Mouse (Mus musculus) embryo, embryonic 10 days (tissue): Measurements from ENCODE around the gene Cd48.
"Not testable (repeated sequence)": the region's sequence is repeated elsewhere in the genome, so short reads cannot be mapped to it uniquely, and the experiment has no call there.

Experiments used
- DNase-seq: peaks from one replicate; pipeline ENCODE4 v3.0.0-alpha.2; 2015; ENCODE audit warnings: low spot score

Gene Cd48

DNA sequence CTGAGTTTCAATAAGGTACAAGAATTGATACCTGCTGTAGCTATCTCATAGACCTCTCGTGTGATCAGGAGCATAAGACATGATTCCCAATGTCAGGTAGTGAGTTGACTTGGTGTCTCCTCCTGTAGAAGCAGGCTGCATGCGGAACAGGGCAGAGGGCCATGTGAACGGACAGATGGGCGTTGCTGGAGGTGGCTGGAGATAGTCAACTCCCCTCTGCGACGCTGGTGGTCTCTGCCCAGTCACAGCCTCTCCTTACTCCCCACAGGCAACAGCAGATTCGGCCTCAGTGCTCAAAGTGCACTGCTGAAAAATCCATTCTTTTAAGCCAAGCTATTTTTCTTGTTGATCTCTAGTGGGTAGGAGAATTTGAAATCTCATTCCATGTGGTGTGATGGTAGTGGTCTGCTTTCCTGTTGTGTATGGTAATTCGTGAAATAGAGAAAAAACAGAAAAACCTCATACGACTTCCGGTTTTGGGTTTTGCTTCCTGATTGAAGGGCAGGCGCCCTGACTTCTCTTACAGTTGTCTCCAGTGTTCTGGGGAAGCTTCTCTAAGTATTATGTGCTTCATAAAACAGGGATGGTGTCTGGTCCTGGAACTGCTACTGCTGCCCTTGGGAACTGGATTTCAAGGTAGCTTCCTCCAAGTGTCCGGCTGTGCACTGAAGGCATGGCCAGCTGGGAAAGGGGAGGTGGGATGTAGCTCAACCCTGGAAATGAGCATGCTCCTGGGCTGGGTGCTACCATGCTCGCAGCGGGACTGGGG is at the start of gene Cd48:
TSS of gene Cd48 (plus strand) at position 479 of the 769 bp plus-strand sequence.
- DNase-seq = no peak

DNA sequence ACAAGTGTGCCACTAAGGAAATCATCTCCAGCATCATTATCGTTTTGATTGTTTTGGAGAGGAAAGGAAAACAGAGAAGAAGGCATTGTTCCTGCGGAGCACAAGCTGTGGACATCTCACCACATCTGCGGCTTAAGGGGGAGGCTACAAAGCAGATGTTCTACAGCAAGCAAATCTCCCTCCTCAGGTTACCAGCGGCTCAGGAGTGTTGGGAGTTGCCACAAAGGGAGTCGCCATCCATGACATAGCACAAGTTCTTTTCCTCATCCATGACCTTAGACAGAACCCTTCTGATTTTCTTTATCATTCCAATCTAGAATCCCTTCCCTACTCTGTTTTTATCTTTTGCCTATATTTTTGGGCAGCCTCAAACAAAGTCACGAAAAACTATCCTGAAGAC is 46.1 kb upstream of the Cd48 start:
- DNase-seq = no peak

DNA sequence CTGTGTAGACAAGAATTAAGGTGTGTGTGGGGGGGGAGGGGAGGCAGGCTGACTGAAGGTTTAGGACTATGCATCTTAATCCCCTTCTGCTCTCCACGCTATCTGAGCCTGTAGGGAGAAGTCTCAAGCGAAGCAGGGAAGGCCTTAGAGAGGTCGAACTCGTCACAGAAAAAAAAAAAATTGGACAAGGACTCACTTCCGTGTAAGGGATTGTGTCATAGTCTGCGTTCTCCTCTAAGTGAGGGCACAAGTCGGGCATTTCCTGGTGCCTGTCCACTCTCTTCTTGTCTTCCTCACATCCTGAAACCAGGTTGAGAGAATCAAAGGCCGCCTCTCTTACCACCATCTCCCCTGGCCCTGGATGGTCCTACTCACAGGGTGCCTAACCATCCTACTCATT is 44.7 kb upstream of the Cd48 start:
- no peak for DNase-seq

DNA sequence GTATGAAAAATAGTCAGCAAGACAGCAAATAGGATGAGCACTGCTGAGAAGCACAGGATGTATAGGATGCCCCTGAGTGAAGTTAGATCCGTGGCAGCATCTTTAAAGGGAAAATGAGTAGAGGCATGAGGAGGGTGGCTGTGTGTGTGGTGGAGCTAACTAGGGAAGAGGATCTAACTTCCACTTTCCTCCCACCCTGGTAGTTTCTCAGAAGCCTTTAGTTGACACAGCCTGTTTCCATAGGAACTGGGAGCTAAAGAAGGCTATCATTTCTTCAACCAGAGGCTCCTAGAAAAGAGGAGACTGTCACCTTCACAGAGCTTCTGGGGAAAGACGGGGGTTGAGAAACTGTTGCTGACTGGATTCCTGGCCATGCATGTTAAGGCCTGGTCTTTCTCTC is 43.1 kb upstream of the Cd48 start:
- no peak for DNase-seq

DNA sequence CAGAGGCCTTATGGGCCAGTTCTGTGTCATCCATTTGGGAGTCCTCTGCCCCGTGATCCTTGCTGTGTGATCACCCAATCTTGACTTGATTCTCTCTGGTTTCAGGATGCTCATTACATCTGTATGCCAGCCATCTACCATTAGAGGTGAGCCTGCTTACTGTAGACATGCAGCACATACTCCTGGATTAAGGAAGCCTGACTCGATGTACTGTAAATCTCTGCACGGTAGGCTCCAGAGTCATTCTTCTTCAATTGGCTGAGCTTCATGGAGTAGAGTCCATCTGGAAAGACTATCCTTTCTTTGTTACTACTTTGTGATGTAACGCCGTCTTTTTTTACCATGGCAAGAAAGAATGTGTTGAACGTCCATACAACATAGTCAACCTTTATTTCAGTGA is 41.0 kb upstream of the Cd48 start:
- no peak for DNase-seq

DNA sequence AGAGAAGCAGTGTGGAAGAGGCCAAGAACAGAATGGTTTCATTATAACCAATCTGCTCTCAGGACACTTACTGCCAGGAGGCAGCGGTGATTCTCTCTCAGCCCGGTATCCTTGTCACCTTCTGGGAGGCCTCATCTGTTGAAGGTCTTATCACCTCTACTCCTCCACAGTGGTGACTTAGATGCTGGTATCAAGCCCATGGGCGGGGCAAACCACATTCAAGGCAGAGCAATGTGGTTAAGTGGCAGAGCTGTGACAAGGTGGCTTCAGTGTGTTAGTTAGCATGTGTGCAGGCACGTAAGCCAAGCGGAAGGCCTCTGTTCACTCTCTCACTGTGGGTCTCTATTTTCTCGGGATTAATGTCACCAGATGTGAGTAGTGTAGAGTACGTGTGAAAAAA is 38.2 kb upstream of the Cd48 start:
- no peak for DNase-seq

DNA sequence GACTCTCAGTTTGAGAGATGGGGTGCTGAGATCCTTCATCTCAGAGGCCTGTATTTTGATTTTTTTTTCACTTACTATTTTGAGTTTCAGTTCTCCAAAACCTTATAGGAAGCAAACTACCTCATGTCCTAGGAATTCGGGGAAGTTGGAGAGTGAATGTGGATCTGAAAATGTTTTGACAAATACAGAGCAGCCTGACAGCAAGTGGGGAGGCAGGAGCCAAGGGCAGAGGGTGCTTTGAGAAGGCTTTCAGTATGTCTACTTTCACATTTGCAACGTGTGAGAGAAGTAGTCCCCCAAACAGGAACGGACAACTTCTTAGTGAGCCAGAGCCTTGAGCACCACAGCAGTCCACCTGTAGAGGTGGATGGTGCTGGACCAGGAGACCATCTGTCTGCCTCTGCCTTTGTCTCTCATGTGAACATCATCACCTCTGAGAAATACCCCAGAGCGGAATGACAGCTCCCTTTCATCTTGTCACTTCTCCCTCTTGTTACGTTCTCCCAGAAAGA is 35.3 kb upstream of the Cd48 start:
- DNase-seq = no peak

DNA sequence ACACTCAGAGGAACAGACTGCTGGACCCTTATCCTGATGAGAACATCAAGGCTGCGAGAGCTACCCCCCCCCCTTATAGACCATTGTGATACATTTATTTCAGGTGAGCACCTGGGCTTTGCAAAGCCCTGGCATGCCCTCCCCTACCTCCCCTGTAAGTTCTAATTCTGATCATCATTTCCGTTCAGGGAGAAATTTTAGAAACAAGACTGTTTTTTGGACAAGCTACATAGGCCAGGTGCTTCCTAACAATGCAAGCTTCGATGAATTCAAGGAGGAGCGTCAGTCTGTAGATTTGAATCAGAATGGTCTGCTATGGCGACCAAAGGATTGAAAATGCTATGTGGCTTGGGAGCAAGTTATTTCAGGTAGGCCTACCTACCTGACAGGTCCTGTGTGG is 34.1 kb upstream of the Cd48 start:
- DNase-seq = no peak

DNA sequence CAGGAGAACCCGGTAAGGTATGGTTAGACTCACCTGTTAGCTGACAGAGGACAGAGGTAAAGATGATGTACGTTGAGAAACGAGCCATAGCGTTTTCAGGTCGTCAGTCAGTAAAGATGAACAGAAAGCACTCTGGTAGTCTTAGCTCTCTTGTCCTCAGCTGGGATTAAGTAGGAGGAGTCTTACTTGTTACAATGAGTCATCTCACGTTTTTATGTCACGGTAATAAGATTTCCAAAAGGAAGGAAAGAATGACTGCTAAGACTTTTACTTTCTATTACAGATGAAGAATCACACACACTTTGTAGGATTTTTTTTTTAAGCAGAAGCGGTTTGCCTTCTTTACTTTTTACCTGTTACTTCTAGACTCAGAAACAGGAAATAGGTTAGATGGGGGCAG is 33.0 kb upstream of the Cd48 start:
- no peak for DNase-seq

DNA sequence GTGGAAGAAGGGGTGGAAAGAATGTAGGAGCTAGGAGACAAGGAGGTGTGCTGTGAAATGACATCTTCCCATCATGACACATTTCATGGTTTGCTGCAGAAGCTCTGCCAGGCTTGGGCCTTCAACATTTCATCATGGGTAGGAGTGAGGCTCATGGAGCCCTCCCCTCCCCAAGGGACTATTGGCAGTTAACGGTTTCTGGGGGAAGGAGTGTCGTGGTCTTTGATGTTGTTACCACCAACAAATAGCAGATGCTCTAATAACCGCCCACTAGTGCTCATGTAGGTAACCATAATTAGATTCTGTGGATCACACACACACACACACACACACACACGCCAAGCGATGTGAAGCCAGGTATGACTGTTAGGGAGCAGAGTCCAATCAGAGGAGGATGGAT is 29.1 kb upstream of the Cd48 start, which contains the start of gene Slamf7:
TSS of gene Slamf7 (minus strand) at position 302 of the 400 bp plus-strand sequence.
- DNase-seq = no peak

DNA sequence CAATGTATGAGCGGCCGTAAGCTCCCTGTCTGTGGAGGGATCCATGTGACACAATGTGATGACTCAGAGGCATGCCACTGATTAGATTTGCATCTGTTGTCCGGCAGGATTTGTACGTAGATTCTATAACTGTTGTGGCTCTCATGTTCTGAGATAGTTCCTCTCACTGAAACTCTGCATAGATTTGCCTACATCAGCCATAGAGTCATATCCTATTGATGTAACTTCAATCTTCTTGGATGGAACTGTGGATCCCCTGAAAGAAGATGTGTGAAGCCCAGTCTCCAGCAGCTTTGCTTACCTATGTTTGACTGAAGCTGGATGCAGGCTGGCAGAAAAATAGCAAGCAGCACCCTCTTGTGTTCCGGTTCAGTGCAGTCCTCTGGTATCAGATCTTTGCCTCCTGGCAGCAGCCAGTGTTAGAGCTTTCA is 23.2 kb upstream of the Cd48 start:
- no peak for DNase-seq

DNA sequence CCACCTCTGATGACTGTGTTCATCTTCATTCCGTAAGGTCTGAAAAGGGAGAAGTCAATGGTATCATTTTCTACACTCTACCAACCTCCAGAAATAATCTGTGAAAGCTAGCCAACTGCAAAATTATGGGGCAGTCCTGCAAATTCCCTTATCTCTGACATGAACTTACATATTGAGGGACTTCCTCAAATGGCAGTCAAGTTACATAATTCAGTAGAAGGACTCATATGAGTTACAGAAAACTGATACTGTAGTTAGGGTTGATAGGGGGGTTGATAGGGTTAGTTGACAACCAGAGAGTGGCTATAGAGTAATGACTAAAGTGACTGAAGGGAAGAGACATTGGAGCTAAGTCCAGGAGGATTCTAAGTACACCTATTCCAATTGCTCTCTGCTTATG is 21.4 kb upstream of the Cd48 start:
- no peak for DNase-seq

DNA sequence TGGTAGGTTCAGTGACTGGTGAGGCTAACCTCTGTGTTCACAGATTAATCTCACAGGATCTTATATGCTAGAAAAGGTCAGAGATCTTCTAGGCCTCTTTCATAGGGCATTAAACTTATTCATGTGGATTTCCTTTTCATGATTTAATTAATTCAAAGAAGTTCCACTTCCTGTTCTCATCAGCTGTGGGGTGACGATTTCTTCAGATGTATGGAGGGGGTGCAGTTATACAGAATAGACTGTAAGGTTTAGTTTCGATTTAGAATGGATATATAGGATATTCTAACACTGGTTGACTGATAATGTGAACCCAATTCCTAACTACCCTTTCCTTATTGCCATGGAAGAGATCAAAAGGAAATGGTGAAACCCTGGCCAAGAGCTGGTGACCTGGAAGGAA is 20.3 kb upstream of the Cd48 start:
- no peak for DNase-seq

DNA sequence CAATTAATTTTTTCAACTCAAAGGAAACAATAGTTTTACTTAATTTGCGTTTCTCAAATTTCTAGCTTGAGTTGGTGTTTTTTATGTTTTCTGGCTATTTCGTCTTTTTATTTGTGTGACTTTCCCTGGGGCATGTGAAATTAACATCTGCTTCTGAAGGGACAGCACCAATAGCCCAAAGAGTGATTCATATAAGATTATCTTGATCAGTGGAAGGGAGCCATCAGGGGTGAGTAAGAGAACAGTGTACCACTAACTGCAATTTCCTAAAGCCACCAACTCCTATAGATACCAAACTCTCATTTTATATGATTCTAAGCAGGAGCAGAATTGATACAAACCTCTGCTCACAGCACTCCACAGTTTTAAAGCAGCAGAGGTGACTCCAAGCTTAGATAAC is 18.1 kb upstream of the Cd48 start:
- DNase-seq = no peak

DNA sequence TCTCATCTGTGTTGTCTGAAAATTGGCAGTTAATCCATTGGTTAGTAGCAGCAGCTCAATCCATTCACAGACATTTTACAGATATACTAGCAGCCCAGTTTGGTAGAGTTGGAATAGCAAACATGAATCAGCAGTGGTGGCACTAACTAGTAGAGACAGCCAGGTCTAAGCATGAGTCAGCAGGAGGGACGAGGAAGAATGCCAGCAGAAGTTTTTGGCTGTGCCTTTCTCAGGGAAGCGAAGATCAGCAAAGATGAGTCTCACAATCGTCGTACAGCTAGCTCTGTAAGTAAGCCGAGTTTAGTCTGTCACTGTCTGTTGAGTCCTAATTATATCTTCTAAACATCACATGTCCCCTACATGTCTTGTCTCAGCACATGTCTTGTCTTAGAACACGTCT is 15.5 kb upstream of the Cd48 start:
- DNase-seq = no peak

DNA sequence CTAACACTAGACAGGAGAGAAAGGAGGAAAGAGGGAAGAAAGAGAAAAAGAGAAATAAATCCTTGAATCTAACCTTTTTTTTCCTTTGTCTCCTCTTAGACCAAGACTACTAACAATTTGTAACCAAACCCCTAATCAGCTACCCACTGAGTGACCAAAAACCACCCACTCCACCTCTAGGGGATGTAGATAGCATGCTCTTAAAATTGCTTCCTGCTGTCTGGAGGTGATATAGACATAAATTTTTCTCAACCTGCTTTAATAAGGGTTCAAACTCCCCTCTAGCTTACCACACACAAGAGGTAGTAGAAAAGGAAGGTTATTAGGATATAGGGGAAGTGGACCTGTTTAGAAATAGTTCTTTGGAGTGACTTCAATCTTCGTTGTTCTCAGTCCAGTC is 14.6 kb upstream of the Cd48 start:
- DNase-seq = no peak

DNA sequence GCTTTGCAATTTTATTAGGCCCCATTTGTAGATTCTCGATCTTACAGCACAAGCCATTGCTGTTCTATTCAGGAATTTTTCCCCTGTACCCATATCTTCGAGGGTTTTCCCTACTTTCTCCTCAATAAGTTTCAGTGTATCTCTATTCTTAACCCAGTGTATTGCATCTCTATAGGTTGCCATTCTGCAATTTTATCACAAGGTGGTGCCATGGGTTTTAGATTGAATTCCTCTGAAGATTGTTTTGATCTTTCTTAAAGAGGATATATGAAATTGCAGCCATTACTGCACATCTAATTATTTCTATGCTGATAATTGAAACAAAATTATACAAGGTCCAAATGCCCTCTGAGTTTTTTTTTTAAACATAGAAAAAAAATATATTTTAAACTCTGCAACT is 9.4 kb upstream of the Cd48 start:
- not testable (repeated sequence) for DNase-seq

DNA sequence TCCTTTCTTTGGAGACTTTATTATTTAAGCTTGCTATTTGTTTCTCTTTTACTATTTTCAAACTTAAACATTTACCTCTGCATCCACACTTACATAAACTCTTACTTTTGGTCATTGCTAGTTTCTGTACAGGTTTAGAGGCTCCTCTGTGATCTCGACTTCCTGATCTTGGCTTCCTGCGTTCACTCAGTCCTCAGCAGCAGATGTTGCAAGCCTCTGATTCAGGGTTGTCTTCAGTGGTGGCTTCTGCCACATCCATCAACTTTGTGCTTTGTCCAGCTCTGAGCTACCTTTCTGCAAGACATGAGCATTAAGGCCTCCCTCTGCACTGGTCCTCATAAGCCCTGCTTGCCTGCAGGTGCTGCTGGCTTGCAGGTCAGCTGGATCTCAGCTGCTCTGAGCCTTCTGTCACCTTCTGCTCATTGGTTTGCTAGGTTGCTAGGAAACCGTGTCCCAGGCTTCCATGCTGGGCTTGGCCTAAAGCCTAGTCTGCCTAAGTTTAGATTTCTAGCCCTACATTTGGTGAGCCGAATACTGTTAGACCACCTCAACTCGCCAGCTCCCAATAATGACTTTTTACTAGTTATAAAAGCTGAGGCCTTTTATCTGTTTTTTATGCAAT is 8.8 kb upstream of the Cd48 start:
- no peak for DNase-seq

DNA sequence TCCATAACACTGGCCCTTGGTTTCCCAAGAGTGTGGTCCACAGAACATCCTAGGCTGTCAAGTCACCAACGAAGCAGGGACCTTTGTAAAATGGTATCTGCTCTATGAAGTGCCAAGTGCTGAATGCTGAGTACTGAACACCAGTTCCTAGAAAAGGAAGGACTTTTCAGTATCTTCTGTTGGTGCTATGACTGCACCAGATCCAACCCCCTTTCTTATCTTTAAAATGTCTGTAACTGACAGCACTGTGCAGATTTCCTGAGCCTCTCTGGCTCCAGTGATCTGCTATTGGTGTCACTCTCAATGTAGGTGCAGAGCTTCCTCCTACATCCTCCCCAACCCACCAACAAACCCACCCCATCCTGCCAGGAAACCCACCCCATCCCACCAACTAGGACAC is 7.3 kb upstream of the Cd48 start:
- DNase-seq = no peak

DNA sequence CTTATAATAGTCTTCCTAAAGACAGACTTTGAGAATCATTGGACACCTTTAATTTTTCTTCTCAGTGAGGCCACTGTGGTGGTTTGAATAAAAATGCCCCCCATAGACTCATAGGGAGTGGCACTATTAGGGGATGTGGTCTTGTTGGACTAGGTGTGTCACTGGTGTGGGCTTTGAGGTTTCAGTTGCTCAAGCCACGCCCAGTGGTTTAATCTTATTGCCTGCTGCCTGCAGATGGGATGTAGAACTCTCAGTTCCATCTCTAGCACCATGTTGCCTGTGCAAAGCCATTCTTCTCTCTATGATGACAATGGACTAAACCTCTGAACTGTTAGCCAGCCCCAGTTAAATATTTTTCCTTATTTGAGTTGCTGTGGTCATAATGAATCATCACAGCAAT is 4.1 kb upstream of the Cd48 start:
- no peak for DNase-seq

DNA sequence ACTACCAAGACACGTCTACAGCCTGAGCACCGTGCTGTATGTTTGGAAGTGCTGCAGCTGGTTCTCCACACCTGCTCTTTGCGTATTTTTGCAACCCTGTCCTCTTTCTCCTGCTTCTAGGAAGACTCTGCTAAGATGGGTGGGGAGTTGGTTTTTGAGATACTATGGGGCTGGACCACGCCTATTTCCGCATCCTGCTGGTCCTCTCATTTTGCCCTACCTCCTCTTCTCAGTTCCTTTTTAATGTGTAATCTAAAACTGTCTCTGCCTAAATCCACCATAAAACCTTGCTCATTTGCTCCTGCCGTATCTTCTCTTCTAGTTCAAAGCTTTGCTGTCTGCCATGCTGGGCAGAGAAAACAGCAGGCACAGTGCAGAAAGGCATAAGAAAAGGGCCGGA is 800 bp upstream of the Cd48 start:
- no peak for DNase-seq

DNA sequence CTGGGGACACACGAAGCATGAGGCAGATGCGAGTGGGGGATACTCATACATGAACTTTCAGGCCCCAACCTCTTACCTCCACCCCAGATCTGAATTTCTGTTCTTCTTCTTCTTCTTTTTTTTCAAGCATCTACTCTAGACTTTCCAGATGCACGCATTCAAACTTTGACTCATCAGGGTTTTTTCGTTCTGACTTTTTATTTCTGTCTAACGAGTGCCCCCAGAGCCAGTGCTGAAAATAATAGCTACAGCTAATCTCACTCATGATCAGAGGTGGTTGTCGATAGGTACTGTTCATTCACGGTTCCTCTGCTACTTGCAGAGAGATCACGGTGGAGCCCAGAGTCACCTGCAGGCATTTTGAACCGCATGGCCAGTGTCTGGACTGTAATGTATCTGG is 3.1 kb downstream of the Cd48 start:
- DNase-seq = no peak

DNA sequence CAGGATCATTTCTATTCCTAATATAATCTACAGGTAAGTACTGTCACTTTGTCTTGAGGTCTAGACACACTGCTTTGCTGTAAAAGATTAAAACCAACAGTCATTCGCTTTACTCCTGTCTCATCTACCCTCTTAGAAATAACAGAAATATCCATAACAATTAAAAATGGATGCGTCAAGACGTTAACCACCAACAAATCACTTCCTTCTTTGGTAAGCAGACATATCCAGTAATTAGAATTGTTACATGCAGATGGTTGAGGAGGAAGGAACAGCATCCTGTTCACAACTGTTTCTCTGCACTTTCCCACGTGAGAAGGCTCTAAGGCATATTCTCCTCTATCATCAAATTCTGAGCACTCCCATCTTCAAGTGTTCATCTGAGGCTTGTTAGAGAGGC is 5.5 kb downstream of the Cd48 start:
- no peak for DNase-seq

DNA sequence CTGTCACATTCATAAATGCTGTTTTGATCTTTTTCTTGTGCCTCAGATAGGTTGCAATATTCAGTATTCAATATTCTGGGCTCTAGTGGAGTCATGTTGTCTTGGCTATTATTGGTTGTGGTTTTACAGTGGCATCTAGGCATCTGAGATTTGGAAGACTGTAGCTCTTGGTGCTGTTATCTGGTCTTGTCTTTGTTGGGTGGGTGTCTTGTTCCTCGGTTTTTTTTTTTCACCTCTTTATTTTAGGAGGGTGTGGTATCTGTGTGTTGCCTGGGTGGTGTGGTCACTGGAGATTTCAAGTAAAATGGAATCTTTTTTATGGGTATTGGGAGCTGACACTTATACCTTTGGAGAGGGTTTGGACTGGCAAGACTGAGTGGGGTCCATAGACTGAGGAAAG is 12.1 kb downstream of the Cd48 start:
- no peak for DNase-seq
